Mouse (Mus musculus) liver, embryonic 14.5 days (tissue): ENCODE results near the gene 3830403N18Rik.
"Not testable (repeated sequence)": the region's sequence is repeated elsewhere in the genome, so short reads cannot be mapped to it uniquely, and the experiment has no call there.

ENCODE experiments used
- CTCF ChIP-seq: IDR thresholded peaks from 2 replicates; pipeline ENCODE4 v1.5.1; 2016; ENCODE audit warnings: antibody characterized with exemption, low read depth, control low read depth
- EP300 ChIP-seq: IDR thresholded peaks from 2 replicates; pipeline ENCODE4 v1.6.1; 2016; ENCODE audit warnings: antibody characterized with exemption, low read depth

DNA sequence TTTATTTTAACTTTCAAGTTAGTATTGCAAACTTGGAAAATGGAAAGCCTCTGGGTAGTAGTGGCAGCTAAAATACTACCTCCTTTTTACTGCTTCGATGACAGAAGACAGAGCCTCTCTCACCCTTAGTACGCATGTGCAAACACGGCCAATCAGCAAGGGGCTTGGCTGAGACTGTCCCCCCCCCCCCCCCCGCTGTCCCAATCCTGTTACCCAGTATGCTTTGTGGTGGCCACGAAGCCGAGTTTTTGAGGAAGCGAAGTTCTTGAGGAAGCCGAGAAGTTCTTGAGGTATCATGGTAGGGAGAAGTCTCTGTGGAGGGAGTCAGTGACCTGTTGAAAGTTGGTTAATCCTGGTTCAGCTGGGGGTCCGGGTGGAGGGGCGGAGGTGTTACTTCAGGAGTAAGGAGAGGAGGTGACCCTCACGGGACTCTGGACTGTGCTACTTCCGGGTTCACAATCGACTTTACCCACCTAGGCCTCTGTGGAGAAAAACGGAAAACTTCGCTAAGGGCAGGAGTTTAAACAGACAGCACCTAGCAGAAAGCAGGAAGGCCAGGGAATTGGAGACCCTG lies at the start of gene 3830403N18Rik:
- not testable (repeated sequence) for TF ChIP-seq CTCF, EP300
